Mouse (Mus musculus): ENCODE measurements around the gene Etl4.

Etl4 gene

GRCm38 (mm10) chr2:19909171-19909899, at the start of gene Etl4:
Gene Etl4, plus strand, starts transcription at chr2:19909780.
- DNase-seq (ENCODE audit: low spot score in 2 of 2), result peak in 1 of 2 experiments; percentile 67

- no peak for DNase-seq (ENCODE audit: low spot score in 2 of 2)
Measured at GRCm38 (mm10) chr2:19869167-19869566, 40.4 kb upstream of the Etl4 start.

- no peak for DNase-seq (ENCODE audit: low spot score in 2 of 2)
Measured at GRCm38 (mm10) chr2:19871881-19872280, 37.7 kb upstream of the Etl4 start.

GRCm38 (mm10) chr2:19890875-19891274, 18.7 kb upstream of the Etl4 start:
- DNase-seq (ENCODE audit: low spot score in 2 of 2), result no peak

- no peak for DNase-seq (ENCODE audit: low spot score in 2 of 2)
Measured at GRCm38 (mm10) chr2:19909900-19910780, 560 bp downstream of the Etl4 start.

GRCm38 (mm10) chr2:19910781-19911175, 1.2 kb downstream of the Etl4 start:
- no peak for DNase-seq (ENCODE audit: low spot score in 2 of 2)

- DNase-seq (ENCODE audit: low spot score in 2 of 2), result peak; percentile 30 to 73
Measured at GRCm38 (mm10) chr2:19919190-19919589, 9.6 kb downstream of the Etl4 start.

GRCm38 (mm10) chr2:19930009-19930408, 20.4 kb downstream of the Etl4 start:
- no peak for DNase-seq (ENCODE audit: low spot score in 2 of 2)

- DNase-seq (ENCODE audit: low spot score in 2 of 2), result no peak
Measured at GRCm38 (mm10) chr2:19933836-19934235, 24.3 kb downstream of the Etl4 start.

GRCm38 (mm10) chr2:19945205-19945604, 35.6 kb downstream of the Etl4 start:
- no peak for DNase-seq (ENCODE audit: low spot score in 2 of 2)

GRCm38 (mm10) chr2:19953028-19953427, 43.4 kb downstream of the Etl4 start:
- no peak for DNase-seq (ENCODE audit: low spot score in 2 of 2)

- no peak for DNase-seq (ENCODE audit: low spot score in 2 of 2)
Measured at GRCm38 (mm10) chr2:19966445-19966844, 56.9 kb downstream of the Etl4 start.

GRCm38 (mm10) chr2:20037671-20038070, 128.1 kb downstream of the Etl4 start:
- no peak for DNase-seq (ENCODE audit: low spot score in 2 of 2)

- no peak for DNase-seq (ENCODE audit: low spot score in 2 of 2)
Measured at GRCm38 (mm10) chr2:20072377-20072776, 162.8 kb downstream of the Etl4 start.

- no peak for DNase-seq (ENCODE audit: low spot score in 2 of 2)
Measured at GRCm38 (mm10) chr2:20076118-20076796, 166.7 kb downstream of the Etl4 start.

GRCm38 (mm10) chr2:20084781-20085180, 175.2 kb downstream of the Etl4 start:
- DNase-seq (ENCODE audit: low spot score in 2 of 2), result no peak

- no peak for DNase-seq (ENCODE audit: low spot score in 2 of 2)
Measured at GRCm38 (mm10) chr2:20105456-20105855, 195.9 kb downstream of the Etl4 start.

GRCm38 (mm10) chr2:20111703-20112102, 202.1 kb downstream of the Etl4 start:
- DNase-seq (ENCODE audit: low spot score in 2 of 2), result no peak

GRCm38 (mm10) chr2:20125914-20126313, 216.3 kb downstream of the Etl4 start:
- no peak for DNase-seq (ENCODE audit: low spot score in 2 of 2)

GRCm38 (mm10) chr2:20131792-20132191, 222.2 kb downstream of the Etl4 start:
- no peak for DNase-seq (ENCODE audit: low spot score in 2 of 2)

- DNase-seq (ENCODE audit: low spot score in 2 of 2), result no peak
Measured at GRCm38 (mm10) chr2:20138426-20138825, 228.8 kb downstream of the Etl4 start.

GRCm38 (mm10) chr2:20145368-20145767, 235.8 kb downstream of the Etl4 start:
- no peak for DNase-seq (ENCODE audit: low spot score in 2 of 2)
